Mouse (Mus musculus): ENCODE results near the gene Adamtsl2. TPM values are rescaled to one million over a fixed set of nuclear protein-coding genes. Genes with fewer than 3 reads are reported as not detected.

The Adamtsl2 gene
- polyA plus RNA-seq, 2 experiments: 9.3 to 16.1 TPM

DNA sequence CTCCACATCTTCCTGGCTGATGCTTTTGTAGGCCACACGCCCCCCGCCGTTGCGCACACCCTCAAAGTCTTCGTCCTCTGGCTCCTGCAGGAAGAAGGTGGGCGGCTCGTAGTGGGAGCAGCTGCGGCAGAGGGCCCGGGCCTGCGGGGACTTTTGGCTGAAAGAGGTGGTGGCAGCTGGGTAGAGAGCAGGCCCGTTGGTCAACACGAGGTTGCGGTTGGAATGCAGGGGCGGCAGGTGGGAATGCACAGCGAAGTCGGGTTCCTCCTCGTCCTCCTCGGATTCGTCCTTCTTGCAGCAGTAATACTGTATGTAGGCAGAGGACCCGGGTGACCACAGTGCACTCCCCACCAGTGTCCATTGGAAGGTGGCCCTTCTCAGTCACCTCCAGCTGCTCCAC, 33.4 kb downstream of the Adamtsl2 start:
- WGBS: 87% methylated on average over 19 of the region's 20 CpGs
- Histone ChIP-seq H3K9ac (ENCODE audit: low read depth, low read length, severe bottlenecking) (no peak overlapping the region), H3K4me3 (replicated peaks; ENCODE audit: low read length) (no peak overlapping the region), H3K4me2 (replicated peaks; ENCODE audit: low read depth, low read length, severe bottlenecking) (no peak overlapping the region), H3K36me3 (ENCODE audit: control insufficient read depth, insufficient read depth, low read length) (no peaks in the 10 kb centered on the region), H3K4me1 (ENCODE audit: control insufficient read depth, insufficient read depth, low read length) (no peaks in the 10 kb centered on the region), H3K9me3 (ENCODE audit: control insufficient read depth, low read length) (no peaks in the 10 kb centered on the region), H3K27ac (replicated peaks; ENCODE audit: low read depth, low read length) (no peak overlapping the region), H3K27me3 (ENCODE audit: control insufficient read depth, insufficient read depth, low read length) (no peaks in the 10 kb centered on the region)
- DNase-seq (ENCODE audit: low spot score): no peak
- no peak for TF ChIP-seq POLR2A (IDR thresholded peaks at IDR 0.05; ENCODE audit: borderline replicate concordance, extremely low read depth, insufficient read depth, insufficient read length)
- ATAC-seq (ENCODE audit: low FRiP score, low read depth): no peak

DNA sequence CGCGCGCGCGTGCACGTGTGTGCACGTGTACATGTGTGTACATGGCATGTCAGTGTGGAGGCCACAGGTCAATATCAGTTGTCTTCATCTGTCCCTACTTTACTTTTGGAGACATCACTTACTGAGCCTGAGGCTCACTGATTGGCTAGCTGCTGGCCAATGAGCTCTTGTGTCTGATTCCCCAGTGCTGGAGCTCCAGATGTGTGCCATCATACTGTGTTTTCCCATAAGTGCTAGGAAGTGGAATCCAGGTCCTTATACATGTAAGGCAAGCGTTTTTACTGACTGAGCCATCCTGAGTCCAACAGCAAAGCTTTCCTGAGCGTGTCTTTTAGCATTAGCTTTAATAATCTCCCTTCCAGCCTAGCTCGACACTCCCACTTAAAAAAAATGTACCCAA, 35.0 kb downstream of the Adamtsl2 start:
- 81% methylated on average over 10 of the region's 10 CpGs for WGBS
- Histone ChIP-seq H3K9ac (ENCODE audit: low read depth, low read length, severe bottlenecking) (no peak overlapping the region), H3K4me3 (replicated peaks; ENCODE audit: low read length) (no peak overlapping the region), H3K4me2 (replicated peaks; ENCODE audit: low read depth, low read length, severe bottlenecking) (no peak overlapping the region), H3K4me1 (ENCODE audit: control insufficient read depth, insufficient read depth, low read length) (peaks cover 3% of the 10 kb centered on the region; the same call in 1 of the 2 replicates), H3K9me3 (ENCODE audit: control insufficient read depth, low read length) (no peaks in the 10 kb centered on the region), H3K36me3 (ENCODE audit: control insufficient read depth, insufficient read depth, low read length) (no peaks in the 10 kb centered on the region), H3K27me3 (ENCODE audit: control insufficient read depth, insufficient read depth, low read length) (no peaks in the 10 kb centered on the region), H3K27ac (replicated peaks; ENCODE audit: low read depth, low read length) (no peak overlapping the region)
- DNase-seq (ENCODE audit: low spot score): no peak
- ATAC-seq (ENCODE audit: low FRiP score, low read depth): no peak
- no peak for TF ChIP-seq POLR2A (IDR thresholded peaks at IDR 0.05; ENCODE audit: borderline replicate concordance, extremely low read depth, insufficient read depth, insufficient read length)

DNA sequence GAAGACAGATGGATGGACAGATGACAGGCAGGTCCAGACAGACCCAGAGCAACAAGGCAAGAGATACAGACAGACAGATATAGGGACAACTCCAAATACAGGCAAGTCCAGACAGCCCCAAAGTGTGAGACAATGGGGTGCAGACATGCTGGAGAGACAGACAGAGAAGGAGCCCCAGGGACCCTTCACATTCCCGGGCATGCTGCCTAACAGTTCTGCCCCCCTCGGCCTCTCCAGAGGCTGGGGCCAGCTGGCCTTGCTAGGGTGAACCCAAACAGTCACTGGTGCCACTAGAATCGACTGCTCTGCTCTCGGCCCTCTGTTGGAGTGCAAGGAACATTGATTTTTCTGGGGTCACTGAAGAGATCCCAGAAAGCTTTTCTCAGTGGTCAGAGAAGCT, 39.3 kb downstream of the Adamtsl2 start:
- no peaks in the 10 kb centered on the region for H3K9me3 ChIP-seq (ENCODE audit: control insufficient read depth, low read length)
- H3K4me1 ChIP-seq (ENCODE audit: control insufficient read depth, insufficient read depth, low read length): peaks cover 37% of the 10 kb centered on the region
- no peaks in the 10 kb centered on the region for H3K36me3 ChIP-seq (ENCODE audit: control insufficient read depth, insufficient read depth, low read length)
- ATAC-seq (ENCODE audit: low FRiP score, low read depth): no peak
- TF ChIP-seq POLR2A (IDR thresholded peaks at IDR 0.05; ENCODE audit: borderline replicate concordance, extremely low read depth, insufficient read depth, insufficient read length): no peak
- no peaks in the 10 kb centered on the region for H3K27me3 ChIP-seq (ENCODE audit: control insufficient read depth, insufficient read depth, low read length)
- H3K9ac ChIP-seq (ENCODE audit: low read depth, low read length, severe bottlenecking): no peak overlapping the region
- H3K27ac ChIP-seq (replicated peaks; ENCODE audit: low read depth, low read length): no peak overlapping the region
- WGBS: 39% methylated on average over 4 of the region's 4 CpGs
- no peak overlapping the region for H3K4me3 ChIP-seq (replicated peaks; ENCODE audit: low read length)
- DNase-seq (ENCODE audit: low spot score): no peak
- no peak overlapping the region for H3K4me2 ChIP-seq (replicated peaks; ENCODE audit: low read depth, low read length, severe bottlenecking)

DNA sequence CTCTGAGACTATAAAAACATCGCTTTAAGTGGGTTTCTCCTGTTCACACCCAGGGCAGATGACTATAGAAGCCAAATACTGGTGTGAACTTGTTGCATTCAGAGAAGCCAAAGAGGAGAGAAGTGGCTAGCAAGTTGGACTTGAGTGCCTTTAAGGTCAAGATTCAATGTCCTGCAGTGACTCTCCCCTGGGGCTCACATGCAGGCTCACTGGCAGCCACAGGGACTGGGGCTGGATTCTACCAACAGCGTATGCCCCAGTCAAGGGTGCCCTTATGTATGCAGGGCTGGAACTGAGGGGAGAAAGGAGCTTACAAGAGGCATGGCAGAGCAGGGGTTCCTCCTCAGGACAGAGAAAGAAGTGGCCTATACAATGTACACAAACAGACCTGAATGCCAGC, 40.6 kb downstream of the Adamtsl2 start:
- WGBS: 83% methylated on average over 2 of the region's 2 CpGs
- no peak overlapping the region for H3K9ac ChIP-seq (ENCODE audit: low read depth, low read length, severe bottlenecking)
- H3K27me3 ChIP-seq (ENCODE audit: control insufficient read depth, insufficient read depth, low read length): no peaks in the 10 kb centered on the region
- no peak overlapping the region for H3K4me3 ChIP-seq (replicated peaks; ENCODE audit: low read length)
- no peaks in the 10 kb centered on the region for H3K9me3 ChIP-seq (ENCODE audit: control insufficient read depth, low read length)
- no peak overlapping the region for H3K27ac ChIP-seq (replicated peaks; ENCODE audit: low read depth, low read length)
- H3K36me3 ChIP-seq (ENCODE audit: control insufficient read depth, insufficient read depth, low read length): no peaks in the 10 kb centered on the region
- ATAC-seq (ENCODE audit: low FRiP score, low read depth) (no peak), DNase-seq (ENCODE audit: low spot score) (no peak)
- TF ChIP-seq POLR2A (IDR thresholded peaks at IDR 0.05; ENCODE audit: borderline replicate concordance, extremely low read depth, insufficient read depth, insufficient read length): no peak
- H3K4me1 ChIP-seq (ENCODE audit: control insufficient read depth, insufficient read depth, low read length): peaks cover 41% of the 10 kb centered on the region
- H3K4me2 ChIP-seq (replicated peaks; ENCODE audit: low read depth, low read length, severe bottlenecking): no peak overlapping the region

DNA sequence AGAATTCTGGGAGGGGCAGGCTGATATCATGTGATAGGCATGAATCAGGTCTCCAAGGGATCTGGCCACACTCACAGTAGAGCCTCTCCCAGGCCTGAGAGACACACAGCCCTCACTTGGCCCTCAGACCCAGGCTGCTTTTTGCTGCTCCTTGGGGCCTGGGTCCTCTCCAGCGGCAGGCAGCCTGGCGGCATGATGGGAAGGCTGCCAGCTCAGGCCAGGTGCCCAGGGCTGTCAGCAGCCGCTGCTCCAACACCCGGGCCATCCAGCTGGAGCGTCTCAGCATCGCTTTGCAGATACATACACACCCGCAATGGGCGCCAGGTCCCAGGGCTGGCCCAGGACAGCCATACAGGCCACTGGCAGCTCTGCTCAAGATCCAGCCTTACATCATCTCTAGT, 41.1 kb downstream of the Adamtsl2 start:
- peak; percentile 28; the same call in 1 of the 2 replicates for ATAC-seq (ENCODE audit: low FRiP score, low read depth)
- no peaks in the 10 kb centered on the region for H3K36me3 ChIP-seq (ENCODE audit: control insufficient read depth, insufficient read depth, low read length)
- TF ChIP-seq POLR2A (IDR thresholded peaks at IDR 0.05; ENCODE audit: borderline replicate concordance, extremely low read depth, insufficient read depth, insufficient read length): no peak
- H3K27me3 ChIP-seq (ENCODE audit: control insufficient read depth, insufficient read depth, low read length): no peaks in the 10 kb centered on the region
- no peak overlapping the region for H3K27ac ChIP-seq (replicated peaks; ENCODE audit: low read depth, low read length)
- peaks cover 41% of the 10 kb centered on the region for H3K4me1 ChIP-seq (ENCODE audit: control insufficient read depth, insufficient read depth, low read length)
- no peak overlapping the region for H3K4me2 ChIP-seq (replicated peaks; ENCODE audit: low read depth, low read length, severe bottlenecking)
- no peaks in the 10 kb centered on the region for H3K9me3 ChIP-seq (ENCODE audit: control insufficient read depth, low read length)
- 52% methylated on average over 8 of the region's 8 CpGs for WGBS
- H3K9ac ChIP-seq (ENCODE audit: low read depth, low read length, severe bottlenecking): no peak overlapping the region
- peak; percentile 21 for DNase-seq (ENCODE audit: low spot score)
- H3K4me3 ChIP-seq (replicated peaks; ENCODE audit: low read length): no peak overlapping the region

All from limb, embryonic 14.5 days (tissue).